Mouse (Mus musculus) ES-Bruce4 (cell line): Measurements from ENCODE around the gene Zfp652.

Experiments used
- CTCF ChIP-seq: IDR thresholded peaks from one replicate; pipeline ENCODE4 v1.8.1; 2011; ENCODE audit warnings: low read depth, low read length
- POLR2A ChIP-seq: IDR thresholded peaks from one replicate; pipeline ENCODE4 v1.8.1; 2011; ENCODE audit warnings: low read length; ENCODE audit not compliant: insufficient read depth

- TF ChIP-seq CTCF, result no peak
- no peak for TF ChIP-seq POLR2A
Observed at GRCm38 (mm10) chr11:95712085-95712562, 349 bp upstream of the Zfp652 start.
